Mouse (Mus musculus): ENCODE measurements at regions not wholly inside any gene's neighbourhood (a gene's known extent, or its start where the extent isn't known, plus 50 kb on each side); places are given as distances from the start of the nearest gene placed in this dataset.

DNA sequence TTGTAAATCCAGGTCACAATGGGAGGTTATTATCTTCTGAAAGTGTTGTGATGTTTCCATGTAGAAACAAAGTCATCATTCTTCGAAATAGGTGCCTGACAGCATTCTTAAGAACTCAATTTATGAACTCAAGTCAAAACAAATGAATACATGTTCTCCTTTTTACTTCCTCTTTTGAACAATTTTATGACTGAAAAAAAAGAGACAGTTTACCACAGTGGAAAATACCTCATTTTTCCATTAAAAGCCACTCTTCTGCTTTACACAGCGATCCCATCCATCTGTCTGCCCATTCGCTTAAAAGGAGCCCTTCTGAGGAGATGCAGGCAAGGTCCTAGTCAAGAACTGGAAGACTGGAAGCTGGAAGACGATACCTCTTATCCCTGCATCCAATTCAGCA, 169.5 kb downstream of the Hlx start:
- TF ChIP-seq EP300 (IDR thresholded peaks at IDR 0.05; ENCODE audit: low read depth), result no peak
- TF ChIP-seq CTCF (IDR thresholded peaks at IDR 0.05; ENCODE audit: low read depth), result no peak

Measured in liver, embryonic 14.5 days (tissue).